Mouse (Mus musculus) ES-Bruce4 (cell line): Measurements from ENCODE around the gene Ptf1a.

ENCODE experiments used
- CTCF ChIP-seq: IDR thresholded peaks from one replicate; pipeline ENCODE4 v1.8.1; 2011; ENCODE audit warnings: low read depth, low read length
- POLR2A ChIP-seq: IDR thresholded peaks from one replicate; pipeline ENCODE4 v1.8.1; 2011; ENCODE audit warnings: low read length; ENCODE audit not compliant: insufficient read depth

DNA sequence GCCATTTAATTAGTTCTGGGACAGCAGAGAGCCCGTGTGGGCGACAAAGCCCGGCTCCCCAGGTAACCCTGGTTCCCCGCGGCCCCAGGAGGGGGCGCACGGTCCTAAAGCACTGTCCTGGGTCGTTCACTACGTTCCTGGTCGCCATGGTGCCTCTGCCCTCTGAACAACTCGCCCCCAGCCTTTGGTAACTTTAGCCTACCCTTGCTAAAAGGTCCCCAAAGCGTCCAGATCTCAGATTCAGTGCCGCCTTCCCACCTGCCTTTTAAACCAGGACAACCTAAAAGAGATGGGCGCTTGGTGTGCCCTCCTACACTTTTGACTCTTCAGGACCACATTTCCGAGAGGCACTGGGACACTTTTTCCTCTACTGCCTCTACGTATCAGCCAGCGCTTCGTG lies 14.3 kb upstream of the Ptf1a start:
- TF ChIP-seq CTCF, result peak; percentile 50
- TF ChIP-seq POLR2A, result no peak
